Mouse (Mus musculus) embryonic fibroblast, embryonic 13.5 days (primary cell): Measurements from ENCODE around the gene Tysnd1.

Source experiments
- CTCF ChIP-seq: IDR thresholded peaks from 2 replicates; pipeline ENCODE4 v1.5.1; 2011; ENCODE audit warnings: mild to moderate bottlenecking, control low read depth, low read length, moderate library complexity, borderline replicate concordance; ENCODE audit not compliant: insufficient read depth
- POLR2A ChIP-seq: IDR thresholded peaks from 2 replicates; pipeline ENCODE4 v1.6.1; 2011; ENCODE audit warnings: low read depth, mild to moderate bottlenecking, control low read depth, low read length, moderate library complexity

GRCm38 (mm10) chr10:61661887-61662286 lies 33.4 kb upstream of the Tysnd1 start:
- TF ChIP-seq CTCF: no peak
- no peak for TF ChIP-seq POLR2A
